Mouse (Mus musculus) C3H10T1/2 (cell line): Measurements from ENCODE around the gene Insm2. TPM values are rescaled to one million over a fixed set of nuclear protein-coding genes. Genes with fewer than 3 reads are reported as not detected.

Experiments
- polyA plus RNA-seq, 2 experiments: library from polyadenylated mRNA; unstranded; fragments of >200 nt; fragmentation: generic; extraction: Trizol; gene quantifications; one replicate each; pipeline ENCODE4 v1.2.1; 2012; ENCODE audit warnings: missing spikeins in 2 of 2

Gene Insm2
- under 1 TPM in 1 of 2 experiments, not detected in 1; 0.13 TPM for polyA plus RNA-seq

DNA sequence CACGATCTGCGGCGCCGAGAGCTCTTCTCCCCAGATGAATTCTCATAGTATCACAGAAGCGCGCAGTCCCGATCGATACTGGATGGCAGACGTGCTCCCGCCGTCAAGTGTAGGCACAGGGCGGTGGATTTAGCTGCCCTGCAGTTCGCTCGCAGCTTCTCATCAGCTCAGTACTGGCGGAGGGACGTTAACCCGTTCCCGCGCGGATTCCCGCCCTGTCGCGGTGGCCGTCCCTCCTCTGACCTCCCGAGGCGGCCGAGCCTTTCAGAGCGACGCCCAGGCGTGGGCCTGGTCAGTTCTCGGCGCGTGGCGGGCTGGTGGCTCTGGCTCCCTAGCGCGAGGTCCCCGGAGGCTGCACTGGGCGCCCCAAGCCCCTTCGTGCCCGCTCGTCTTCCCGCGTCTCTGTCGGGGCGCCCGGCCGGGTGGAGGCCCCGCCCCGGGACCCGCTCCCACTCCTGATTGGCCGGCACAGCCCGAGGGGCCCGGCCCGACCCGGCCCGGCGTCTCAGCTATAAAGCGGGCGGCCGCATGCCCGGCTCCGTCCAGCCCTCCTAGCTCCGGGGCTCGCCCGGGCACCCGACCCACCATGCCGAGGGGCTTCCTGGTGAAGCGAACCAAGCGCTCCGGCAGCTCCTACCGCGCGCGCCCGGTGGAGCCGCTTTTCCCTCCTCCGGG lies at the start of gene Insm2:
Gene Insm2 (plus strand): TSS at position 541 of the 675 bp plus-strand sequence.

DNA sequence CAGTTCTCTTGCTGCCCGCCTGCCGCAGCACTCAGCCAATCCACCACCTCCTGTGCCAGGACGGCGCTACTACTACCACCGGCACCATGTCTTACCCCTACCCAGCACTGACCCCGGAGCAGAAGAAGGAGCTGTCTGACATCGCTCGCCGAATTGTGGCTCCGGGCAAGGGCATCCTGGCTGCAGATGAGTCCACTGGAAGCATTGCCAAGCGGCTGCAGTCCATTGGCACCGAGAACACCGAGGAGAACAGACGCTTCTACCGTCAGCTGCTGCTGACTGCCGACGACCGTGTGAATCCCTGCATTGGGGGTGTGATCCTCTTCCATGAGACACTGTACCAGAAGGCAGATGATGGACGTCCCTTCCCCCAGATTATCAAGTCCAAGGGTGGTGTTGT lies 34.0 kb upstream of the Insm2 start, which contains the start of gene Aldoart2:
Gene Aldoart2 (plus strand): TSS at position 34 of the 400 bp plus-strand sequence.

Other genes with a start within 250 kb of the Insm2 start
- 100 to 1,000 TPM in 1 of 2 experiments, 10 to 100 TPM in 1; 74.4 to 208 TPM for gene Psma6, start 215.2 kb upstream of the Insm2 start, polyA plus RNA-seq
- gene Nfkbia, start 106.8 kb upstream of the Insm2 start, polyA plus RNA-seq = 10 to 100 TPM; 72.0 to 88.9 TPM
- gene Aldoart2, start 34.2 kb upstream of the Insm2 start, polyA plus RNA-seq = not detected
- 1 to 10 TPM in 1 of 2 experiments, under 1 TPM in 1; 0.11 to 3.0 TPM for gene Ralgapa1, start 221.7 kb downstream of the Insm2 start, polyA plus RNA-seq
- 10 to 100 TPM in 1 of 2 experiments, 1 to 10 TPM in 1; 4.5 to 18.0 TPM for gene Brms1l, start 236.9 kb downstream of the Insm2 start, polyA plus RNA-seq